Mouse (Mus musculus) myocyte (in vitro differentiated cells): ENCODE measurements around the gene Hsd3b6. TPM values are rescaled to one million over a fixed set of nuclear protein-coding genes. Genes with fewer than 3 reads are reported as not detected.
"Not testable (repeated sequence)": the region's sequence is repeated elsewhere in the genome, so short reads cannot be mapped to it uniquely, and the experiment has no call there.

Experiments
- H3K27me3 ChIP-seq: one replicate; pipeline ENCODE4 v1.6.1; 2011; ENCODE audit not compliant: control insufficient read depth, insufficient read depth, insufficient read length
- H3K36me3 ChIP-seq: one replicate; pipeline ENCODE4 v1.6.1; 2011; ENCODE audit not compliant: control insufficient read depth, insufficient read depth
- H3K4me2 ChIP-seq: one replicate; pipeline ENCODE4 v1.6.1; 2011; ENCODE audit warnings: low read depth, control low read depth
- H3K4me3 ChIP-seq: one replicate; pipeline ENCODE4 v1.5.1; 2011; ENCODE audit warnings: mild to moderate bottlenecking, control low read depth, moderate library complexity
- H3K79me2 ChIP-seq: one replicate; pipeline ENCODE4 v1.6.1; 2011; ENCODE audit not compliant: control insufficient read depth, insufficient read depth
- H3ac ChIP-seq: one replicate; pipeline ENCODE4 v1.6.1; 2011; ENCODE audit not compliant: control insufficient read depth, insufficient read length
- CEBPB ChIP-seq: IDR thresholded peaks from 2 replicates; pipeline ENCODE4 v1.6.1; 2011; ENCODE audit warnings: mild to moderate bottlenecking, moderate library complexity; ENCODE audit not compliant: poor library complexity, insufficient read depth, severe bottlenecking
- E2F4 ChIP-seq: IDR thresholded peaks from one replicate; pipeline ENCODE4 v1.6.1; 2011; ENCODE audit warnings: mild to moderate bottlenecking, control low read depth, moderate library complexity; ENCODE audit not compliant: insufficient read depth
- MAX ChIP-seq: IDR thresholded peaks from one replicate; pipeline ENCODE4 v1.6.1; 2011; ENCODE audit warnings: low read depth, mild to moderate bottlenecking, control low read depth
- MYOD1 ChIP-seq, 3 experiments: IDR thresholded peaks; one replicate each; pipeline ENCODE4 v1.6.1; 2011; ENCODE audit warnings: control low read depth in 2 of 3, low read depth in 2 of 3, mild to moderate bottlenecking in 2 of 3, moderate library complexity in 1 of 3; ENCODE audit not compliant: insufficient read length in 2 of 3, control insufficient read depth in 1 of 3
- MYOG ChIP-seq, 3 experiments: IDR thresholded peaks; one replicate each; pipeline ENCODE4 v1.6.1; 2011; ENCODE audit warnings: control low read depth in 2 of 3, low read depth in 2 of 3, mild to moderate bottlenecking in 2 of 3; ENCODE audit not compliant: insufficient read length in 2 of 3, control insufficient read depth in 1 of 3, insufficient read depth in 1 of 3
- POLR2A ChIP-seq: IDR thresholded peaks from one replicate; pipeline ENCODE4 v1.6.1; 2011; ENCODE audit warnings: low read depth, mild to moderate bottlenecking, control low read depth, moderate library complexity; ENCODE audit not compliant: insufficient read length
- POLR2AphosphoS2 ChIP-seq: IDR thresholded peaks from one replicate; pipeline ENCODE4 v1.6.1; 2011; ENCODE audit warnings: low read depth, control low read depth; ENCODE audit not compliant: insufficient read length
- REST ChIP-seq: IDR thresholded peaks from one replicate; pipeline ENCODE4 v1.6.1; 2011; ENCODE audit warnings: mild to moderate bottlenecking, control low read depth, moderate library complexity; ENCODE audit not compliant: insufficient read depth, insufficient read length
- SRF ChIP-seq: IDR thresholded peaks from one replicate; pipeline ENCODE4 v1.6.1; 2011; ENCODE audit warnings: low read depth; ENCODE audit not compliant: control insufficient read depth, insufficient read length
- TCF12 ChIP-seq: IDR thresholded peaks from one replicate; pipeline ENCODE4 v1.6.1; 2011; ENCODE audit warnings: mild to moderate bottlenecking, control low read depth; ENCODE audit not compliant: poor library complexity, insufficient read depth, severe bottlenecking
- TCF3 ChIP-seq: IDR thresholded peaks from one replicate; pipeline ENCODE4 v1.6.1; 2011; ENCODE audit warnings: low read depth, control low read depth; ENCODE audit not compliant: insufficient read length
- USF1 ChIP-seq: IDR thresholded peaks from one replicate; pipeline ENCODE4 v1.6.1; 2011; ENCODE audit warnings: low read depth, mild to moderate bottlenecking, control low read depth, moderate library complexity
- polyA plus RNA-seq: library from polyadenylated mRNA; unstranded; fragments of >200 nt; fragmentation: generic; extraction: Trizol; gene quantifications from one replicate; pipeline ENCODE4 v1.2.1, GENCODE M21; 2012; ENCODE audit warnings: missing spikeins

The Hsd3b6 gene
- polyA plus RNA-seq, 1 experiment, result not detected

DNA sequence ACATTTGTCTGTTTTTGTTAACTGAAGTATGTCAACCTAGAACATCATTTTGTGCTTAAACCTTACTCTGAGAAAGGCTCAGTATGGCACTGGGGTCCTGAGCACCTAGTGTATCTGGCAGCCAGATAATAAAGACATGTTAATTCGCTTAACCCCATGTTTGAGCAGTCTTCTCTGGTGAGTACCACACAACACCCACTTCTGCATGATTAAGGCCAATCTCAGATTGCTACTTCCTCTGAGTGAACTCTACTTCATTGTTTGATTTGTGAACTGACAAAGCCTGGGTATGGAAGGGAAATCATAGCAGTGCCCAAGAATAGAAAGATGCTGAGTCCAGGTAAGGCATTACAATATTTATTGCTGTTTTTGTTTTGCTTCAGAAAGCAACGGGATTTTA lies 37.6 kb upstream of the Hsd3b6 start:
- no peak for TF ChIP-seq SRF
- no peak for TF ChIP-seq TCF12
- no peak for TF ChIP-seq CEBPB
- no peak for TF ChIP-seq POLR2A
- no peak for TF ChIP-seq MYOD1 (IDR thresholded peaks at IDR 0.05; ENCODE audit: control insufficient read depth in 1 of 3, insufficient read length in 2 of 3, low read depth in 2 of 3)
- TF ChIP-seq MAX, result no peak
- TF ChIP-seq E2F4, result no peak
- TF ChIP-seq MYOG (IDR thresholded peaks at IDR 0.05; ENCODE audit: control insufficient read depth in 1 of 3, insufficient read depth in 1 of 3, insufficient read length in 2 of 3, low read depth in 2 of 3), result no peak
- Histone ChIP-seq H3K79me2 (no peaks in the 10 kb centered on the region), H3K4me2 (no peak overlapping the region), H3K4me3 (no peak overlapping the region), H3K36me3 (no peaks in the 10 kb centered on the region), H3ac (no peak overlapping the region), H3K27me3 (no peaks in the 10 kb centered on the region)

GRCm38 (mm10) chr3:98850262-98850661 lies 36.0 kb upstream of the Hsd3b6 start:
- no peaks in the 10 kb centered on the region for H3K27me3 ChIP-seq
- TF ChIP-seq E2F4, result no peak
- TF ChIP-seq MAX, result no peak
- TF ChIP-seq MYOG (IDR thresholded peaks at IDR 0.05; ENCODE audit: control insufficient read depth in 1 of 3, insufficient read depth in 1 of 3, insufficient read length in 2 of 3, low read depth in 2 of 3), result no peak
- no peak for TF ChIP-seq SRF
- no peak for TF ChIP-seq TCF12
- TF ChIP-seq REST, result no peak
- TF ChIP-seq POLR2A, result no peak
- no peak for TF ChIP-seq CEBPB
- no peak for TF ChIP-seq MYOD1 (IDR thresholded peaks at IDR 0.05; ENCODE audit: control insufficient read depth in 1 of 3, insufficient read length in 2 of 3, low read depth in 2 of 3)
- no peak for TF ChIP-seq TCF3
- no peak for TF ChIP-seq POLR2AphosphoS2
- no peak for TF ChIP-seq USF1
- no peak overlapping the region for H3K4me2 ChIP-seq
- H3ac ChIP-seq, result no peak overlapping the region
- H3K36me3 ChIP-seq, result no peaks in the 10 kb centered on the region
- H3K79me2 ChIP-seq, result no peaks in the 10 kb centered on the region
- H3K4me3 ChIP-seq, result no peak overlapping the region

DNA sequence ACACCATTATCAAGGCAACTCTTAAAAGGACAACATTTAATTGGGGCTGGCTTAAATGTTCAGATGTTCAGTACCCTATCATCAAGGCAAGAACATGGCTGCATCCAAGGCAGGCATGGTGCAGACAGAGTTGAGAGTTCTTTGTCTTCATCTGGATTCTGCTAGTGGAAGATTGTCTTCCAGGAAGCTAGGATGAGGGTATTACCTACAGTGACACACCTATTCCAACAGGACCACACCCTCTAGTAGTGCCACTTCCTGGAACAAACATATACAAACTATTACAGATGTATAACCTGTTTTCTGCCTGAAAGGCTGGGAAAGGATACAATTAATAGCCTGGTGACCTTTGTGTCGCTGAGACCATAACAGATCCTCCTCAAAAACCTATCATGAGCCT lies 34.7 kb upstream of the Hsd3b6 start:
- no peaks in the 10 kb centered on the region for H3K79me2 ChIP-seq
- no peaks in the 10 kb centered on the region for H3K36me3 ChIP-seq
- no peaks in the 10 kb centered on the region for H3K27me3 ChIP-seq
- no peak overlapping the region for H3K4me2 ChIP-seq
- H3ac ChIP-seq, result no peak overlapping the region
- no peak for TF ChIP-seq CEBPB
- TF ChIP-seq POLR2AphosphoS2, result no peak
- TF ChIP-seq TCF3, result no peak
- TF ChIP-seq TCF12, result no peak
- no peak overlapping the region for H3K4me3 ChIP-seq

GRCm38 (mm10) chr3:98812653-98813052 lies 1.6 kb downstream of the Hsd3b6 start:
- not testable (repeated sequence) for H3K36me3 ChIP-seq, H3ac ChIP-seq, H3K4me3 ChIP-seq, H3K79me2 ChIP-seq, H3K27me3 ChIP-seq, H3K4me2 ChIP-seq

DNA sequence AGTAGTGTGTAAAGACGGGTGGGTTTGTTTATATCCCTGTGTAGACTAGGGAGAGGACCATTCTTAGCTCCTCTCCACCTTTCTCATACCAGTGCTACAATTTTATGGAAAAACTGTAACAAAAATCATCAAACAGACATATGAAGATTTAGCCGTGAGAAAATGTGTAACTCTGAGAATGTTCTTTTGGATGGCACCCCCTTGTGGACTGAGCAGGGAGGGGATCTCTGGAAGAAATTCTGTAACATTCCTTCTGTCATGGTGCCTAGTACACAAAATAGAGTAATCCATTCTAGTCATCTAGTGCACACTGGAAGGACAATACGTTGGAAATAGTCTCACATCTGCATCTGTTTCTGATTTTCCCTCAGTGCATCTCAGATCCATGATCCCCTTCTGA lies 9.2 kb downstream of the Hsd3b6 start:
- H3K27me3 ChIP-seq, H3K36me3 ChIP-seq, H3K4me2 ChIP-seq, H3ac ChIP-seq, H3K4me3 ChIP-seq, H3K79me2 ChIP-seq: not testable (repeated sequence)

GRCm38 (mm10) chr3:98786551-98786950 lies 27.7 kb downstream of the Hsd3b6 start:
- no peak overlapping the region for H3ac ChIP-seq
- H3K4me2 ChIP-seq, result peak overlapping the region; percentile 55
- H3K4me3 ChIP-seq, result no peak overlapping the region
- H3K36me3 ChIP-seq, result no peaks in the 10 kb centered on the region
- TF ChIP-seq TCF3, result no peak
- TF ChIP-seq MYOG (IDR thresholded peaks at IDR 0.05; ENCODE audit: control insufficient read depth in 1 of 3, insufficient read depth in 1 of 3, insufficient read length in 2 of 3, low read depth in 2 of 3), result no peak
- no peak for TF ChIP-seq E2F4
- TF ChIP-seq MAX, result no peak
- H3K79me2 ChIP-seq, result no peaks in the 10 kb centered on the region
- H3K27me3 ChIP-seq, result no peaks in the 10 kb centered on the region
